Mouse (Mus musculus): Measurements from ENCODE around the gene Ambra1. TPM values are rescaled to one million over a fixed set of nuclear protein-coding genes. Genes with fewer than 3 reads are reported as not detected.

Gene Ambra1
- polyA plus RNA-seq, 1 experiment from 2014 or later = 17.9 TPM

GRCm38 (mm10) chr2:91706456-91706855 is 23.5 kb upstream of the Ambra1 start:
- ATAC-seq (ENCODE audit: low FRiP score) (no peak), DNase-seq (ENCODE audit: low spot score, missing footprints) (no peak)
- no peaks in the 10 kb centered on the region for H3K9me3 ChIP-seq (ENCODE audit: control insufficient read depth, low read length)
- no peak overlapping the region for H3K4me3 ChIP-seq (ENCODE audit: low read depth, low read length)
- H3K4me2 ChIP-seq = no peak overlapping the region
- no peaks in the 10 kb centered on the region for H3K27me3 ChIP-seq (ENCODE audit: control insufficient read depth, insufficient read depth, low read length)
- no peak overlapping the region for H3K27ac ChIP-seq (ENCODE audit: low read depth, low read length)
- H3K4me1 ChIP-seq (ENCODE audit: control insufficient read depth, insufficient read depth, low read length) = peaks cover 5% of the 10 kb centered on the region
- H3K36me3 ChIP-seq (ENCODE audit: control insufficient read depth, insufficient read depth, low read length) = no peaks in the 10 kb centered on the region
- no peak overlapping the region for H3K9ac ChIP-seq (ENCODE audit: low read length)

GRCm38 (mm10) chr2:91708361-91708760 is 21.6 kb upstream of the Ambra1 start:
- DNase-seq (ENCODE audit: low spot score, missing footprints) (no peak), ATAC-seq (ENCODE audit: low FRiP score) (no peak)
- no peaks in the 10 kb centered on the region for H3K9me3 ChIP-seq (ENCODE audit: control insufficient read depth, low read length)
- H3K27me3 ChIP-seq (ENCODE audit: control insufficient read depth, insufficient read depth, low read length) = no peaks in the 10 kb centered on the region
- peaks cover 8% of the 10 kb centered on the region for H3K4me1 ChIP-seq (ENCODE audit: control insufficient read depth, insufficient read depth, low read length)
- no peak overlapping the region for H3K4me2 ChIP-seq
- no peak overlapping the region for H3K4me3 ChIP-seq (ENCODE audit: low read depth, low read length)
- 91% methylated on average over 6 of the region's 6 CpGs for WGBS
- H3K9ac ChIP-seq (ENCODE audit: low read length) = no peak overlapping the region
- H3K36me3 ChIP-seq (ENCODE audit: control insufficient read depth, insufficient read depth, low read length) = no peaks in the 10 kb centered on the region
- H3K27ac ChIP-seq (ENCODE audit: low read depth, low read length) = no peak overlapping the region

GRCm38 (mm10) chr2:91710272-91711234 is 19.4 kb upstream of the Ambra1 start, which contains the start of the genes Atg13 and Harbi1:
TSS of gene Atg13 (minus strand) at chr2:91710576.
TSS of gene Harbi1 (plus strand) at chr2:91710852.
- Histone ChIP-seq H3K27me3 (ENCODE audit: control insufficient read depth, insufficient read depth, low read length) (no peaks in the 10 kb centered on the region), H3K4me2 (peak within 1 kb of the TSS; percentile 78), H3K9ac (ENCODE audit: low read length) (peak within 1 kb of the TSS; percentile 72), H3K27ac (ENCODE audit: low read depth, low read length) (peak within 1 kb of the TSS; percentile 53; the same call in 1 of the 2 replicates), H3K4me3 (ENCODE audit: low read depth, low read length) (peak within 1 kb of the TSS; percentile 73), H3K4me1 (ENCODE audit: control insufficient read depth, insufficient read depth, low read length) (peaks cover 8% of the 10 kb centered on the region), H3K36me3 (ENCODE audit: control insufficient read depth, insufficient read depth, low read length) (no peaks in the 10 kb centered on the region), H3K9me3 (ENCODE audit: control insufficient read depth, low read length) (no peaks in the 10 kb centered on the region)
- under 1% methylated on average over 66 of the region's 66 CpGs for WGBS
- DNase-seq (ENCODE audit: low spot score, missing footprints) (peak; percentile 99), ATAC-seq (ENCODE audit: low FRiP score) (peak; percentile 98)

- Histone ChIP-seq H3K27me3 (ENCODE audit: control insufficient read depth, insufficient read depth, low read length) (no peaks in the 10 kb centered on the region), H3K9ac (ENCODE audit: low read length) (peak overlapping the region; percentile 72), H3K4me2 (peak overlapping the region; percentile 78), H3K4me1 (ENCODE audit: control insufficient read depth, insufficient read depth, low read length) (peaks cover 8% of the 10 kb centered on the region), H3K36me3 (ENCODE audit: control insufficient read depth, insufficient read depth, low read length) (no peaks in the 10 kb centered on the region), H3K9me3 (ENCODE audit: control insufficient read depth, low read length) (no peaks in the 10 kb centered on the region), H3K27ac (ENCODE audit: low read depth, low read length) (peak overlapping the region; percentile 22; the same call in 1 of the 2 replicates), H3K4me3 (ENCODE audit: low read depth, low read length) (peak overlapping the region; percentile 73)
- ATAC-seq (ENCODE audit: low FRiP score) (no peak), DNase-seq (ENCODE audit: low spot score, missing footprints) (no peak)
- WGBS = 6% methylated on average over 8 of the region's 8 CpGs
Measured at GRCm38 (mm10) chr2:91711256-91711925, 18.5 kb upstream of the Ambra1 start.

DNA sequence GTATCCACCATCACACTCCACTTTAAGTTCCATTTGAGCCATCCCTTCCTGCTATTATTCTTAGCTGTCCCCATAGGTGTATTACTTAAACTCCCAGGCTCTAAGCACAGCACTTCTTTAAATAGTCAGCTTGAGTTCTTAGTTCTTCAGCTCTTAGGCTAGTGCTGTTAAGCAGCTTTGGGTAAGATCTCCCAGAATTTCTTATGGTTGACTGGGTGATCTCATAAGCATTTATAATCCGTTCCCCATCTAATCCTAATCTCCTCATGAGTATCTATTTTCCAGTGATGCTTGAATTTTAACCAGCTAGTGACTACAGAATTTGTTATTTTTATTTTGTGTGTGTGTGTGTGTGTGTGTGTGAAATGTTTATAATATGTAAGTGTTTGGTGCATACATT is 15.0 kb upstream of the Ambra1 start:
- no peak overlapping the region for H3K9ac ChIP-seq (ENCODE audit: low read length)
- H3K27ac ChIP-seq (ENCODE audit: low read depth, low read length) = no peak overlapping the region
- no peak overlapping the region for H3K4me3 ChIP-seq (ENCODE audit: low read depth, low read length)
- no peak for ATAC-seq (ENCODE audit: low FRiP score)
- H3K27me3 ChIP-seq (ENCODE audit: control insufficient read depth, insufficient read depth, low read length) = no peaks in the 10 kb centered on the region
- H3K9me3 ChIP-seq (ENCODE audit: control insufficient read depth, low read length) = no peaks in the 10 kb centered on the region
- DNase-seq (ENCODE audit: low spot score, missing footprints) = no peak
- no peaks in the 10 kb centered on the region for H3K36me3 ChIP-seq (ENCODE audit: control insufficient read depth, insufficient read depth, low read length)
- H3K4me1 ChIP-seq (ENCODE audit: control insufficient read depth, insufficient read depth, low read length) = peaks cover 4% of the 10 kb centered on the region; the same call in 1 of the 2 replicates
- WGBS = 72% methylated on average over 1 of the region's 1 CpGs
- no peak overlapping the region for H3K4me2 ChIP-seq

DNA sequence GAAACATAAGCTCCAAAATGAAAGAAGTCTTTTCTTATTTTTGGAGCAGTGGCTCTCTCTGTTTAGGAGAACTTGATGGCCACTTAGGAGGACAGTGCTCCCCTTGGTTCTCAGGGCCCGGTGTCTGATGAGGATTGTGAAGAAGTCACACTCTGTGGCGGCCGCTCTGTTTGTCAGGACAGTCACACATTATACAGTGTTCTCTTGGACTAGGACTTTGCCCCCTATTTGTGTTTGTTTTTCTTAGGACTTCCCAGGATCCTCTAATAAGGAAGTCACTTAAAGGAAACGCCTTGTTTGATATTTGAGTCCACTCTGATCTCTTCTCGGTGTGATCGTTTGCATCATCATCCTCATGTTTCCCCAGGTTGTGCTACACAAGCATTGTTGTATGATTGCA is 11.7 kb upstream of the Ambra1 start:
- no peak for ATAC-seq (ENCODE audit: low FRiP score)
- Histone ChIP-seq H3K9me3 (ENCODE audit: control insufficient read depth, low read length) (no peaks in the 10 kb centered on the region), H3K27me3 (ENCODE audit: control insufficient read depth, insufficient read depth, low read length) (no peaks in the 10 kb centered on the region), H3K4me1 (ENCODE audit: control insufficient read depth, insufficient read depth, low read length) (no peaks in the 10 kb centered on the region), H3K27ac (ENCODE audit: low read depth, low read length) (no peak overlapping the region), H3K4me2 (no peak overlapping the region), H3K9ac (ENCODE audit: low read length) (no peak overlapping the region), H3K4me3 (ENCODE audit: low read depth, low read length) (no peak overlapping the region), H3K36me3 (ENCODE audit: control insufficient read depth, insufficient read depth, low read length) (no peaks in the 10 kb centered on the region)
- no peak for DNase-seq (ENCODE audit: low spot score, missing footprints)
- 83% methylated on average over 6 of the region's 6 CpGs for WGBS

DNA sequence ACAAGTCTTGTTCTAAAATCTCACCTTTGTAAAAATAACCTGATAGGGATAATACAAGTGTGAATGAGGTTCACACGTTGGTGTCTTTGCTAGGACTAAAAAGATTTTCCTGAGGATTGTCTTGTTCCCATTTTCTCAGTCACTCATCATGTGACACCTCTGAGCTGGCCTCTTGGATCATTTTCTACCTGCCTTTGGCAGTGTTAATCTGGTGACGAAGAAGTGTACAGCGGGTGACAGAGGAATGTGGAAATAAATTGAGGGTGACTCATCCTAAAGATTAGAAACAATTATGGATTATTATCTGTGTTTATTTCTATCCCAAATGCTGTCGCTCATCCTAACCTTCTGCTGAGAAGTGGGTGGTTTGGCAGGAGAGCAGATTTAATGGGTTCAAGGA is 6.6 kb upstream of the Ambra1 start:
- Histone ChIP-seq H3K27ac (ENCODE audit: low read depth, low read length) (no peak overlapping the region), H3K36me3 (ENCODE audit: control insufficient read depth, insufficient read depth, low read length) (no peaks in the 10 kb centered on the region), H3K27me3 (ENCODE audit: control insufficient read depth, insufficient read depth, low read length) (no peaks in the 10 kb centered on the region), H3K9me3 (ENCODE audit: control insufficient read depth, low read length) (no peaks in the 10 kb centered on the region), H3K4me2 (no peak overlapping the region), H3K4me3 (ENCODE audit: low read depth, low read length) (no peak overlapping the region), H3K4me1 (ENCODE audit: control insufficient read depth, insufficient read depth, low read length) (no peaks in the 10 kb centered on the region), H3K9ac (ENCODE audit: low read length) (no peak overlapping the region)
- ATAC-seq (ENCODE audit: low FRiP score) (no peak), DNase-seq (ENCODE audit: low spot score, missing footprints) (no peak)
- 78% methylated on average over 4 of the region's 4 CpGs for WGBS

- no peak overlapping the region for H3K9ac ChIP-seq (ENCODE audit: low read length)
- no peak overlapping the region for H3K27ac ChIP-seq (ENCODE audit: low read depth, low read length)
- H3K4me3 ChIP-seq (ENCODE audit: low read depth, low read length) = no peak overlapping the region
- no peak overlapping the region for H3K4me2 ChIP-seq
- no peaks in the 10 kb centered on the region for H3K4me1 ChIP-seq (ENCODE audit: control insufficient read depth, insufficient read depth, low read length)
- ATAC-seq (ENCODE audit: low FRiP score) (no peak), DNase-seq (ENCODE audit: low spot score, missing footprints) (no peak)
- H3K9me3 ChIP-seq (ENCODE audit: control insufficient read depth, low read length) = no peaks in the 10 kb centered on the region
- no peaks in the 10 kb centered on the region for H3K36me3 ChIP-seq (ENCODE audit: control insufficient read depth, insufficient read depth, low read length)
- H3K27me3 ChIP-seq (ENCODE audit: control insufficient read depth, insufficient read depth, low read length) = no peaks in the 10 kb centered on the region
Measured at GRCm38 (mm10) chr2:91723951-91724350, 6.0 kb upstream of the Ambra1 start.

- ATAC-seq (ENCODE audit: low FRiP score) = no peak
- Histone ChIP-seq H3K27me3 (ENCODE audit: control insufficient read depth, insufficient read depth, low read length) (no peaks in the 10 kb centered on the region), H3K9ac (ENCODE audit: low read length) (no peak overlapping the region), H3K36me3 (ENCODE audit: control insufficient read depth, insufficient read depth, low read length) (no peaks in the 10 kb centered on the region), H3K4me1 (ENCODE audit: control insufficient read depth, insufficient read depth, low read length) (no peaks in the 10 kb centered on the region), H3K4me2 (no peak overlapping the region), H3K27ac (ENCODE audit: low read depth, low read length) (no peak overlapping the region), H3K9me3 (ENCODE audit: control insufficient read depth, low read length) (no peaks in the 10 kb centered on the region), H3K4me3 (ENCODE audit: low read depth, low read length) (no peak overlapping the region)
- WGBS = 62% methylated on average over 2 of the region's 2 CpGs
- no peak for DNase-seq (ENCODE audit: low spot score, missing footprints)
Measured at GRCm38 (mm10) chr2:91724716-91725115, 5.2 kb upstream of the Ambra1 start.

Measured in midbrain, embryonic 11.5 days (tissue).